Mouse (Mus musculus): ENCODE measurements around the gene Atxn2.

Gene Atxn2

DNA sequence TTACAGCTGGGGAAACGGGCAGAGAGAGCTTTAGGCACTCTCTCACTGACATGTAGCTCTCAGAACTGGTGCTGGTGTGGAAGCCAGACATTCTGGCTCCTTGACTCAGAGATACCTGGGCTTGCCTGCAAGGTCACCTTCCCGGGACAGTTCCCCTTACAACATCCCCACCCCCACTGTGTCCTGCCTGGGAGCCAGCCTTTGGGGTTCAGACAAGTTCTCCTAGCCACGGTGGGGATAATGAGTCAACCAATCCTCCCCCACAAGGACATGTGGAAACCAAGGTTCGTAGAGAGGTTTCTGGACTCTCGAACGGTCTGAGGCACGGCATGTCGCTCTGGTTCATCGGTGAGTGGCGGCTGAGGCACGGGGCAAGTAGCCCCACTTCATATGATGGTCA lies 145.6 kb downstream of the Atxn2 start:
- no peak for DNase-seq (ENCODE audit: low read depth, low spot score)

DNA sequence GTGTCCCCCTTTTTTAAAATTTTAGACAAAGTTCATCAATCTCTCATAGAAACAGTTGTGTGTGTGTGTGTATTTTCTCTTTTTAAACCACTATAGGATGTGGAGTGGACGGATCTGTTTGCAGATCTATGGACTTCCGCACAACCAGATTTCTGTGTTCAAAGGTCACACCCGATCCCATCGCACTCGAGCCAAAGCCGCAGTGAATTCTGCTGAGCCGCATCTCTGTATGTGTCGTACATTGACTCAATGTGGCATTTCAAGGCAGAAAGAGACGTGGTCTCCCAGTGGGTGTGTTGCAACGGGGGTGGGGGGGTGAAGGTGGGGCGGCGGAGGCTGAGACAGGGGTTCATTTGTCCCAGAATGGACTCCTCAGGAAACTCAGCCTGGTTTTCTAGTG lies 147.3 kb downstream of the Atxn2 start:
- no peak for DNase-seq (ENCODE audit: low read depth, low spot score)

GRCm38 (mm10) chr5:121861964-121862363 lies 150.8 kb downstream of the Atxn2 start:
- DNase-seq (ENCODE audit: low read depth, low spot score): no peak

- DNase-seq (ENCODE audit: low read depth, low spot score): no peak
Measured at GRCm38 (mm10) chr5:121864330-121864729, 153.2 kb downstream of the Atxn2 start.
